8 mouse cellular contexts compared by ENCODE assay signal in the genomic region with DNA sequence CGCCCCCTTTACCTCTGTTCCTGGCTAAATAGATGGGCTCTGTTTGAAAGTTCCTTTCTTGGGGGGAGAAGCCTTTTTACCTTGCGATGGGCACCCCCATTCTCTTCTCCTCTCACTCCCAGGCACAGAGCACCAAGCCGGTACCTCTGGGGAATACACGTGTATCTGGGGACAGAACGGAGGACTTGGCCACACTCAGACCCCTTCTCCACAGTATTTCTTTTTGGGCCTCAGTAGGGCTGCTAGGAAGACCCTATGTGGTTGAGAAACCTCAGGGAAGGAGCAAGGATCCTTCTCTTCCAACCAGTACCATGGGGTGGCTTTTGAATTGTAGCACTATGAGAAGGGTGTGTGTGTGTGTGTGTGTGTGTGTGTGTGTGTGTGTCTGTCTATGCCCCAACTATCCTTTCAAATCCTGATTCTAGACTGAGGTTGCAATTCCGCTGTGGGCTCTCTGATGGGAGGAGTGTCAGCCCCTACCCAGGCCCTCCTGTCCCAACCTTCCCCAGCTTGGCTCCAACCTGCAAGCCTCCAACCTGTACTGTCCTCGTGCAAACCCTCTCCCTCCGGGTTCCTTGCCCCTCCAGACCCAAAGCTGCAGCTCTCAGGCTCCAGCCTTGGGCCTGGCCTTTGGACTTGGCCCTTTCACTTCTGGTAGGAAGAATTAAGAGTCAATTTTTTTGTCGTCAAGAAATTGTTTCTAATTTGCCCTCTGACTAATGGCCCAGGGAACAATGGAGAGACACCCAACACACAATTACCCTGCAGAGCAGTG. TPM values are rescaled to one million over a fixed set of nuclear protein-coding genes. Genes with fewer than 3 reads are reported as not detected.
DNase-seq lines count a peak whose midpoint lies in the region; ATAC-seq and TF ChIP-seq lines count a peak whose summit lies in the region.

No protein-coding gene starts in this region.

- TF ChIP-seq CTCF in stomach, postnatal 0 days (IDR thresholded peaks at IDR 0.05; ENCODE audit: low read depth): no peak

- H3K4me1 ChIP-seq in ES-E14 (ENCODE audit: control insufficient read depth in 2 of 2, insufficient read depth in 2 of 2, low read length in 2 of 2, poor library complexity in 1 of 2): peaks cover 4 to 20% of the 10 kb centered on the region in 2 experiments; a peak in 3 of 4 replicates
- peaks cover 75% of the 10 kb centered on the region for H3K4me1 ChIP-seq in limb, embryonic 12.5 days (replicated peaks)
- peaks cover 33% of the 10 kb centered on the region for H3K4me1 ChIP-seq in stomach, postnatal 0 days (replicated peaks; ENCODE audit: control insufficient read depth, insufficient read depth)

- in situ Hi-C loops in ES-E14 (cut with MboI; ENCODE audit: low sequenced_read_pairs in 2 of 2, unreplicated experiment in 2 of 2): loop anchor here in 1 of 2 experiments (25.0 kb wide), 1 partner anchor 1141 kb away; a partner anchor contains a TSS

- no peaks in the 10 kb centered on the region for H3K9me3 ChIP-seq in ES-E14 (ENCODE audit: control insufficient read depth, insufficient read depth, low read depth, low read length)
- no peaks in the 10 kb centered on the region for H3K9me3 ChIP-seq in limb, embryonic 12.5 days
- no peaks in the 10 kb centered on the region for H3K9me3 ChIP-seq in stomach, postnatal 0 days (ENCODE audit: control insufficient read depth, low read length)

- H3K36me3 ChIP-seq in ES-E14 (ENCODE audit: control insufficient read depth, insufficient read depth, low read length, poor library complexity, severe bottlenecking): peaks cover 3% of the 10 kb centered on the region; the same call in 1 of the 2 replicates
- H3K36me3 ChIP-seq in limb, embryonic 12.5 days: no peaks in the 10 kb centered on the region
- no peaks in the 10 kb centered on the region for H3K36me3 ChIP-seq in stomach, postnatal 0 days (ENCODE audit: control insufficient read depth, insufficient read depth, low read length)

- peak overlapping the region; percentile 10; the same call in 1 of the 2 replicates for H3K9ac ChIP-seq in ES-E14 (ENCODE audit: insufficient read depth, low read depth, low read length, poor library complexity, severe bottlenecking)
- H3K9ac ChIP-seq in limb, embryonic 12.5 days (replicated peaks): peak overlapping the region; percentile 100
- H3K9ac ChIP-seq in stomach, postnatal 0 days (ENCODE audit: low read length): no peak overlapping the region

- peak overlapping the region; percentile 97 for H3K4me2 ChIP-seq in limb, embryonic 12.5 days
- H3K4me2 ChIP-seq in stomach, postnatal 0 days (replicated peaks; ENCODE audit: low read depth): peak overlapping the region; percentile 91; the same call in 1 of the 2 replicates

- no peaks in the 10 kb centered on the region for H3K27me3 ChIP-seq in limb, embryonic 12.5 days
- H3K27me3 ChIP-seq in stomach, postnatal 0 days (ENCODE audit: control insufficient read depth, insufficient read depth, low read length): no peaks in the 10 kb centered on the region

- WGBS in limb, embryonic 12.5 days: 29% methylated on average over 9 of the region's 9 CpGs
- WGBS in stomach, postnatal 0 days: 52% methylated on average over 9 of the region's 9 CpGs

- no peak overlapping the region for H3K4me3 ChIP-seq in ES-E14 (ENCODE audit: insufficient read depth in 1 of 2, low read depth in 1 of 2, low read length in 2 of 2, poor library complexity in 1 of 2, severe bottlenecking in 1 of 2)
- peak overlapping the region; percentile 92 for H3K4me3 ChIP-seq in limb, embryonic 12.5 days (replicated peaks)
- H3K4me3 ChIP-seq in stomach, postnatal 0 days (ENCODE audit: low read depth, low read length): no peak overlapping the region

- no peak for ATAC-seq in limb, embryonic 12.5 days (ENCODE audit: insufficient number of reproducible peaks, insufficient read depth, low FRiP score, low TSS enrichment, low read depth)
- ATAC-seq in stomach, postnatal 0 days (ENCODE audit: low FRiP score, low TSS enrichment): no peak

- H3K27ac ChIP-seq in ES-E14 (ENCODE audit: insufficient read depth, low read depth, low read length, poor library complexity, severe bottlenecking): no peak overlapping the region
- H3K27ac ChIP-seq in limb, embryonic 12.5 days: peak overlapping the region; percentile 98
- peak overlapping the region; percentile 96 for H3K27ac ChIP-seq in stomach, postnatal 0 days (replicated peaks)

- peak; percentile 11 for DNase-seq in cerebellum, adult 11 months
- no peak for DNase-seq in cerebellum, adult 8-10 months
- no peak for DNase-seq in ES-E14 (ENCODE audit: low read depth, low spot score)
- peak; percentile 22 to 27 for DNase-seq in heart, postnatal 10 days
- no peak for DNase-seq in stomach, postnatal 0 days (ENCODE audit: low spot score)
- DNase-seq in urinary bladder, postnatal 36 days (ENCODE audit: low spot score in 2 of 2): no peak
- no peak for DNase-seq in urinary bladder, postnatal 10 days (ENCODE audit: low spot score)

- no peak for TF ChIP-seq EP300 in stomach, postnatal 0 days (optimal IDR thresholded peaks at IDR 0.05)

- intact Hi-C loops in heart, postnatal 10 days (cut with DNase I): no loop called here

TF ChIP-seq in ES-E14, 5 proteins besides CTCF, POLR2A, EP300 and RAD21:
- TF ChIP-seq ZNF384 (IDR thresholded peaks at IDR 0.05; ENCODE audit: low read depth, low read length) (no peak), CHD2 (IDR thresholded peaks at IDR 0.05; ENCODE audit: low read depth, low read length) (no peak), HCFC1 (IDR thresholded peaks at IDR 0.05; ENCODE audit: borderline replicate concordance, insufficient read depth, low read length) (no peak), MAFK (IDR thresholded peaks at IDR 0.05; ENCODE audit: insufficient read depth, low read depth, low read length) (no peak), ZC3H11A (IDR thresholded peaks at IDR 0.05; ENCODE audit: borderline replicate concordance, low read depth, low read length) (no peak)
TF ChIP-seq in ES-E14: peak in this region for 0.

RNA-seq across cellular contexts. Expression of a gene that starts 4.4 kb away (rescaled TPM):
- 11.7 and 16.3 TPM in 2 replicates for total RNA-seq in ES-E14 (2012; rRNA removed)
- 10 to 100 TPM in 1 of 2 experiments, 1 to 10 TPM in 1; 8.8 to 14.1 TPM for total RNA-seq in heart, postnatal 10 days (2021)
- polyA plus RNA-seq in limb, embryonic 12.5 days (2016; fragmentation: Nextera tagmentation; extraction: Ambion mirVana): 18.3 and 18.5 TPM in 2 replicates
- polyA plus RNA-seq in stomach, postnatal 0 days (2015; fragmentation: Nextera tagmentation; extraction: Ambion mirVana): 2.7 and 2.9 TPM in 2 replicates

Comparison
In these comparisons a context has a peak if more than half of its experiments do, and no peak if none do; other contexts are left out.
1. DNase-seq: peak in cerebellum, adult 11 months (single experiment) and heart, postnatal 10 days (2 of 2); none in cerebellum, adult 8-10 months (single experiment), ES-E14 (single experiment), stomach, postnatal 0 days (single experiment), urinary bladder, postnatal 36 days (0 of 2) and urinary bladder, postnatal 10 days (single experiment).